Mouse (Mus musculus) CH12.LX (cell line): ENCODE results near the gene Samd1.

Experiments
- BHLHE40 ChIP-seq: IDR thresholded peaks from 2 replicates; pipeline ENCODE4 v1.6.1; 2011; ENCODE audit warnings: mild to moderate bottlenecking, low read depth, low read length, improper control_type of control experiment
- CTCF ChIP-seq, 2 experiments: IDR thresholded peaks in 1 of 2; conservative IDR thresholded peaks in 1 of 2; 2 replicates each; pipeline ENCODE4 v1.5.1; 2011 to 2012; ENCODE audit warnings: low read depth in 2 of 2, low read length in 2 of 2, improper control_type of control experiment in 1 of 2, inconsistent platforms in 1 of 2, mild to moderate bottlenecking in 1 of 2, moderate library complexity in 1 of 2
- E2F4 ChIP-seq: IDR thresholded peaks from 2 replicates; pipeline ENCODE4 v1.6.1; 2011; ENCODE audit warnings: low read depth, low read length, improper control_type of control experiment; ENCODE audit not compliant: insufficient replicate concordance
- ELF1 ChIP-seq: IDR thresholded peaks from 2 replicates; pipeline ENCODE4 v1.6.1; 2014; ENCODE audit warnings: low read depth, mild to moderate bottlenecking, inconsistent platforms, low read length, improper control_type of control experiment
- KAT2A ChIP-seq: IDR thresholded peaks from 2 replicates; pipeline ENCODE4 v1.6.1; 2012; ENCODE audit warnings: low read length, improper control_type of control experiment, inconsistent platforms; ENCODE audit not compliant: insufficient replicate concordance
- MAX ChIP-seq: IDR thresholded peaks from 2 replicates; pipeline ENCODE4 v1.6.1; 2011; ENCODE audit warnings: low read length, improper control_type of control experiment
- MXI1 ChIP-seq: IDR thresholded peaks from 2 replicates; pipeline ENCODE4 v1.6.1; 2011; ENCODE audit warnings: mild to moderate bottlenecking, low read depth, low read length, improper control_type of control experiment
- POLR2A ChIP-seq: IDR thresholded peaks from 2 replicates; pipeline ENCODE4 v1.6.1; 2011; ENCODE audit warnings: low read depth, mild to moderate bottlenecking, improper control_type of control experiment, low read length
- USF2 ChIP-seq: conservative IDR thresholded peaks from 2 replicates; pipeline ENCODE4 v1.6.1; 2011; ENCODE audit warnings: low read depth, low read length, improper control_type of control experiment
- ZC3H11A ChIP-seq: IDR thresholded peaks from 2 replicates; pipeline ENCODE4 v1.6.1; 2012; ENCODE audit warnings: low read depth, mild to moderate bottlenecking, inconsistent platforms, low read length, improper control_type of control experiment
- ZKSCAN1 ChIP-seq: IDR thresholded peaks from 2 replicates; pipeline ENCODE4 v1.6.1; 2012; ENCODE audit warnings: low read depth, inconsistent platforms, low read length, improper control_type of control experiment, borderline replicate concordance
- ZNF384 ChIP-seq: IDR thresholded peaks from 2 replicates; pipeline ENCODE4 v1.6.1; 2012; ENCODE audit warnings: low read depth, low read length, improper control_type of control experiment, inconsistent platforms

GRCm38 (mm10) chr8:83978200-83978599 is 19.3 kb upstream of the Samd1 start:
- no peak for TF ChIP-seq POLR2A
- TF ChIP-seq MXI1, result no peak
- no peak for TF ChIP-seq MAX
- TF ChIP-seq ZNF384, result no peak
- no peak for TF ChIP-seq ZKSCAN1
- TF ChIP-seq CTCF (conservative IDR thresholded peaks at IDR 0.05 in 1 of 2, IDR thresholded peaks at IDR 0.05 in 1 of 2; ENCODE audit: low read depth in 2 of 2, low read length in 2 of 2), result no peak
- no peak for TF ChIP-seq ELF1
- TF ChIP-seq USF2, result no peak
- no peak for TF ChIP-seq BHLHE40
- TF ChIP-seq ZC3H11A, result no peak
- no peak for TF ChIP-seq E2F4
- no peak for TF ChIP-seq KAT2A
